In the genomic region with DNA sequence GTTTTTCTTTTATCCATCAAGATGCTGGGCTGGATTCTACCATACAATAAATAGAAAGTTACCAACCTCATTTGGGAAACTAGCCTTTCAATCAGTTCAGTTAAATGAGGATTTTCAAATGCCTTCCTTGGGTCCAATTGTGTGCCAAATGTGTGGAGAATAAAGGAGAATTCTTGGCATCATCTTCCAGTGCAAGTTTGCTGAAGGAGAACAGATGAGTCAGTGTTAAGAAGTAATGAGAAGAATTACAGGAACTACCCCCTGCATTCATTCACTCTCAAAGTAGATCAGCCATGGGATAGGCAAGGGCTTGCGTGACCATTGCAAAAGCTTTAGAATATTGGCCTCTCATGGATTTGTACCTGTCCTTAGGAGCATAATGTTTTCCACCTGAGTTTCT, we compare ENCODE assay signal across 28 mouse cellular contexts.
DNase-seq lines count a peak whose midpoint lies in the region; ATAC-seq and TF ChIP-seq lines count a peak whose summit lies in the region.
"Had no signal": no experiment of that assay in that cellular context is flagged by ENCODE, and none has a peak within 500 bp of the region (broad histone marks: within the 10 kb centered on the region; RNA-seq: fewer than 3 reads in every experiment).

No protein-coding gene starts in this region.

- no peak overlapping the region for H3K4me3 ChIP-seq in forebrain, embryonic 14.5 days (ENCODE audit: low read depth, low read length)
- no peak overlapping the region for H3K4me3 ChIP-seq in forebrain, postnatal 0 days (ENCODE audit: low read depth, low read length)
- H3K4me3 ChIP-seq: heart, embryonic 12.5 days; heart, embryonic 15.5 days; hindbrain, embryonic 10.5 days; hindbrain, embryonic 13.5 days; intestine, embryonic 15.5 days had no signal

- TF ChIP-seq CTCF in forebrain, postnatal 0 days (IDR thresholded peaks at IDR 0.05; ENCODE audit: low read depth) = no peak
- TF ChIP-seq CTCF in brain, embryonic 14.5 days (IDR thresholded peaks at IDR 0.05; ENCODE audit: borderline replicate concordance, extremely low read depth, insufficient read depth, insufficient read length) = no peak

- H3K27me3 ChIP-seq in forebrain, embryonic 14.5 days (replicated peaks; ENCODE audit: control insufficient read depth, insufficient read depth, low read length) = no peaks in the 10 kb centered on the region
- H3K27me3 ChIP-seq in forebrain, postnatal 0 days (ENCODE audit: insufficient read depth, low read length) = no peaks in the 10 kb centered on the region
- H3K27me3 ChIP-seq: CH12.LX; heart, embryonic 12.5 days; heart, embryonic 15.5 days; hindbrain, embryonic 13.5 days; intestine, embryonic 15.5 days had no signal

- H3K4me2 ChIP-seq in forebrain, embryonic 14.5 days (ENCODE audit: low read length) = no peak overlapping the region
- H3K4me2 ChIP-seq in forebrain, postnatal 0 days (ENCODE audit: low read depth) = no peak overlapping the region
- H3K4me2 ChIP-seq: heart, embryonic 12.5 days; heart, embryonic 15.5 days; hindbrain, embryonic 13.5 days; intestine, embryonic 15.5 days had no signal

- 59% methylated on average over 1 of the region's 1 CpGs for WGBS in forebrain, embryonic 14.5 days
- 63% methylated on average over 1 of the region's 1 CpGs for WGBS in forebrain, postnatal 0 days

- ATAC-seq in forebrain, embryonic 14.5 days = peak; percentile 62
- ATAC-seq in forebrain, postnatal 0 days = no peak
- peak; percentile 59 for ATAC-seq in frontal cortex, adult (ENCODE audit: low TSS enrichment)
- ATAC-seq: activated CD4-positive, CD25-positive, alpha-beta regulatory T cell, adult 4 months; hindbrain, embryonic 16.5 days; intestine, embryonic 15.5 days had no signal

- no peaks in the 10 kb centered on the region for H3K36me3 ChIP-seq in forebrain, embryonic 14.5 days (ENCODE audit: control insufficient read depth, insufficient read depth, low read length)
- H3K36me3 ChIP-seq in forebrain, postnatal 0 days (ENCODE audit: insufficient read depth) = no peaks in the 10 kb centered on the region
- H3K36me3 ChIP-seq: G1E; heart, embryonic 12.5 days; heart, embryonic 15.5 days; hindbrain, embryonic 10.5 days; hindbrain, embryonic 13.5 days; intestine, embryonic 15.5 days had no signal

- no peak overlapping the region for H3K9ac ChIP-seq in forebrain, embryonic 14.5 days (ENCODE audit: low read length)
- H3K9ac ChIP-seq in forebrain, postnatal 0 days = no peak overlapping the region
- H3K9ac ChIP-seq: heart, embryonic 12.5 days; heart, embryonic 15.5 days; hindbrain, embryonic 13.5 days; intestine, embryonic 15.5 days had no signal

- DNase-seq in forebrain, embryonic 14.5 days (ENCODE audit: low spot score) = no peak
- DNase-seq in forebrain, postnatal 0 days = no peak
- DNase-seq in frontal cortex, postnatal 36 days (ENCODE audit: low spot score in 2 of 2) = no peak
- peak; percentile 53 for DNase-seq in Muller cell, postnatal 12 days (ENCODE audit: inconsistent ontology term)
- DNase-seq in brain, embryonic 14.5 days (ENCODE audit: low read depth) = peak; percentile 78
- DNase-seq in cerebellum, postnatal 25 days = no peak
- DNase-seq: adrenal gland, adult 8-10 months; adrenal gland, postnatal 25 days; B cell, adult 2 months; cerebellum, adult 11-12 months; cerebellum, adult 8-10 months; cerebellum, postnatal 10 days; gastrocnemius, postnatal 25 days; heart, adult 18-20 months; heart, postnatal 10 days; heart, postnatal 36 days; kidney, adult 11 months; kidney, adult 8-10 months had no signal

- 0 out of 2 replicates have a peak, but pooled peaks cover 2% of the 10 kb centered on the region for H3K4me1 ChIP-seq in forebrain, embryonic 14.5 days (ENCODE audit: control insufficient read depth, insufficient read depth, low read length)
- H3K4me1 ChIP-seq in forebrain, postnatal 0 days (ENCODE audit: insufficient read depth) = no peaks in the 10 kb centered on the region
- H3K4me1 ChIP-seq: heart, embryonic 12.5 days; heart, embryonic 15.5 days; hindbrain, embryonic 10.5 days; hindbrain, embryonic 13.5 days; intestine, embryonic 15.5 days had no signal

- TF ChIP-seq POLR2A in brain, embryonic 14.5 days (IDR thresholded peaks at IDR 0.05; ENCODE audit: borderline replicate concordance, extremely low read depth, insufficient read depth, insufficient read length, poor library complexity, severe bottlenecking) = no peak

- H3K27ac ChIP-seq in forebrain, embryonic 14.5 days (ENCODE audit: low read depth, low read length) = no peak overlapping the region
- H3K27ac ChIP-seq in forebrain, postnatal 0 days (ENCODE audit: low read depth, low read length) = no peak overlapping the region
- H3K27ac ChIP-seq: heart, embryonic 15.5 days; hindbrain, embryonic 10.5 days; hindbrain, embryonic 13.5 days; intestine, embryonic 15.5 days had no signal

- H3K9me3 ChIP-seq in forebrain, embryonic 14.5 days (replicated peaks; ENCODE audit: control insufficient read depth, low read length) = no peaks in the 10 kb centered on the region
- H3K9me3 ChIP-seq in forebrain, postnatal 0 days (ENCODE audit: low read length) = no peaks in the 10 kb centered on the region
- H3K9me3 ChIP-seq: G1E; heart, embryonic 12.5 days; heart, embryonic 15.5 days; hindbrain, embryonic 10.5 days; hindbrain, embryonic 13.5 days; intestine, embryonic 15.5 days had no signal

Comparison
In these comparisons a context has a peak if more than half of its experiments do, and no peak if none do; other contexts are left out.
1. DNase-seq: peak in Muller cell, postnatal 12 days (single experiment) and brain, embryonic 14.5 days (single experiment); none in forebrain, embryonic 14.5 days (single experiment), forebrain, postnatal 0 days (single experiment), frontal cortex, postnatal 36 days (0 of 2) and cerebellum, postnatal 25 days (0 of 2).